Mouse (Mus musculus) ovary, adult 2 months (tissue): ENCODE measurements around the gene Csnk2a2. TPM values are rescaled to one million over a fixed set of nuclear protein-coding genes. Genes with fewer than 3 reads are reported as not detected.

ENCODE experiments used
- polyA plus RNA-seq: library from polyadenylated mRNA; depleted of rRNA; stranded (reverse); fragments of >200 nt; gene quantifications from 2 replicates; pipeline ENCODE4 v1.2.3, GENCODE M21; 2012; rRNA removed

Gene Csnk2a2
- 16.6 and 19.0 TPM in 2 replicates for polyA plus RNA-seq

DNA sequence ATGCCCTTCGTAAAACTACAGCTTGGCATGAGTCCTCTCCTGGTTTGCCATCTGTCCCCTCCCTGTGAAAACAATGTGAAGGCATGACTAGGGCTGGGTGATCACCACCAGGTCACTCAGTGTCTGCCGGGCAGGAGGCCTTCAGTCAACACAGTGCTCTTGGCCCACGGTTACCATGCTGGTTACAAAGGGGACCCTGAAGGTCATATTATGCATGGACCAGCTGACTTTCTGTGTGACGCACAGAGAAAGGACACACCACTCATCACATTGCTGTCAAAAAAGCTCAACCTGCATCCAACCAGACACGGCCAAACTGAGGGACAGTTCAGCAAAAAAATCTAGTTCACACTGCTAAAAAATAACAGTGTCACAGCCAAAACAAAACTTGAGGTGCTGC, at the start of gene Csnk2a2:
TSS of gene Csnk2a2 (minus strand) at position 34 of the 400 bp plus-strand sequence.

DNA sequence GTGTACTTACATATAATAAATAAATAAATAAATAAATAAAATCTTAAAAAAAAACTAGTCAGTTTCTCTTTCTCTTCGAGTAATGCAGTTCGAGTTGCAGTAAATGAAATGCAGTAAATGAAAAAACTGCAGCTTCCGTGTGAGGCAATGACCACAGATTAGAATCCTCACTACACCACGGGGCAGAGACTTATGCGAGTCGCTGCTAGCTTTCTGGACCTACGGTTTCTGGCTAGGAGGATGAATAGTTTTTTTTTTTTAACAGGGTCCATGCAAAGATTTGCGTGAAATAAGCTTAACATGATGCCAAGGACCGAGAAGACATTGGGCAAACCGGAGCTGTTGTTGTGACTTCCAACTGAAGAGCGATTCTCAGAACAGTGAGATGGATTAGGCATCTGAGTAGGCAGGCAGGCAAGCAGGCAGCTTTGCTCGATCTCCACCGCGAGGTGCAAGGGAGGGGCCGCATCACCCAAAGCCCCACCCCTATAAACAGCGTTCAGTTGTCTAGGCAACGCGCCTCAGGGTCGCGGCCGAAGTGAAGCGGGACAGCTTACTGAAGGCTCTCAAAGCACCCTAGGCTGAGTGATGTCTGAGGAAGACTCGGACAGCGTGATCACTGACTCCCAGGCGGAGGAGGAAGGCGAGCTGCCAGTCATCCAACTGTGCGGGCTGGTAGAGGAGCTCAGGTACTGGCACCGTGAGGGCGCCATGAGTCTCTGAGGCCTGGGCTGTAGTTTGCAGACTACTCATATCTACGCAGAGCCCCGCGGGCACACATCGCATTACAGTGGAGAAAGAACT, 43.9 kb upstream of the Csnk2a2 start, which contains the start of gene Ccdc113:
TSS of gene Ccdc113 (plus strand) at position 502 of the 804 bp plus-strand sequence.

DNA sequence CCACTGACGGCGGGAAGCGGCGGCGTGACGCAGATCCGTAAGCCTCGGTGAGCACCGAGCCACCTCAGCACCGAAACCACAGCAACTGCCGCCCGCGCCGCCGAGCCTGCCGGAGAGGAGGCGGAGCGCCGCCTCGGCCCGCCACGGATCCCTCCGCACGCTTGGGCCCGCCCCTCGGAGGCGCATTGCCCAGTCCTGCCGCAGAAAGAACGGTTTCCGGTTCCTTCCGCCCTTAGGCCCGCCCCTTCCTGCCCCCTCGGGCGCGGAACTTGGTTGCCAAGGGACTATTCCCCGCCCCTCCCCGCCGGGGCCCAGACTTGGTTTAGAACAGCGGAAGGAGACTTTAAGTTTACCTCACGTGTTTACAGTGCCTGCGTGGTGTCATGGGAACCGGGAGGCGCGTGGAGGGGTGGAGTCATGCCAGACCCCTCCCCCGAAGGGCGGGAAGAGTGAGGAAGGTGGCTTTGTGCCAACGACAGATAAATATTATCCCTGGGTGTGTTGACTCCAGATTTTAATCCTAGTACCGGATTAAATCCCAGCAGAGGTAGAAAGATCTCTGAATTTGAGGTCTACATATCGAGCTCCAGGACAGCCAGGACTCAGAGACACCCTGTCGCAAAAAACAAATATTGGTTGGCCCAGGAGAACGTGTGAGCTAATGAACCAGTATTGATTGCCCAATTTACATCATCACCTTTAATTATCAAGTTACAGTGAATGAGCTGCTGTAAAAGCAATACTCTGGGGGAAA, 55.0 kb downstream of the Csnk2a2 start, which contains the start of gene Cfap20:
TSS of gene Cfap20 (minus strand) at position 184 of the 754 bp plus-strand sequence.

Other genes with a start within 250 kb of the Csnk2a2 start
- gene Cngb1, start 183.5 kb downstream of the Csnk2a2 start, polyA plus RNA-seq = 3.2 and 4.2 TPM in 2 replicates
- 0.62 and 0.83 TPM in 2 replicates for gene Tepp, start 179.5 kb downstream of the Csnk2a2 start, polyA plus RNA-seq
- 18.1 and 18.8 TPM in 2 replicates for gene Zfp319, start 158.1 kb downstream of the Csnk2a2 start, polyA plus RNA-seq
- 33.4 and 40.9 TPM in 2 replicates for gene Usb1, start 157.8 kb downstream of the Csnk2a2 start, polyA plus RNA-seq
- 23.5 and 29.9 TPM in 2 replicates for gene Mmp15, start 137.8 kb downstream of the Csnk2a2 start, polyA plus RNA-seq
- gene Cfap20, start 55.2 kb downstream of the Csnk2a2 start, polyA plus RNA-seq = 111 and 127 TPM in 2 replicates
- gene Ccdc113, start 44.0 kb upstream of the Csnk2a2 start, polyA plus RNA-seq = 1.1 and 1.5 TPM in 2 replicates
- not detected in 2 replicates for gene Prss54, start 86.3 kb upstream of the Csnk2a2 start, polyA plus RNA-seq
- gene Gins3, start 143.4 kb upstream of the Csnk2a2 start, polyA plus RNA-seq = 1.3 and 2.1 TPM in 2 replicates
- gene Ndrg4, start 186.9 kb upstream of the Csnk2a2 start, polyA plus RNA-seq = 37.2 and 51.0 TPM in 2 replicates
- 15.2 and 21.4 TPM in 2 replicates for gene Setd6, start 225.8 kb upstream of the Csnk2a2 start, polyA plus RNA-seq